Mouse (Mus musculus) liver, embryonic 11.5 days (tissue): Measurements from ENCODE around the gene Ntn1. TPM values are rescaled to one million over a fixed set of nuclear protein-coding genes. Genes with fewer than 3 reads are reported as not detected.
A peak's percentile ranks its signal among the peaks of the same experiment; 100 is the strongest.

Experiments used
- ATAC-seq: fragments of 200-750 bp; cut with Nextera tagmentation; replicated peaks from 2 replicates; pipeline ENCODE4 v1.8.0; 2017; ENCODE audit warnings: moderate number of reproducible peaks, mild to moderate bottlenecking, moderate TSS enrichment, moderate library complexity; ENCODE audit not compliant: low FRiP score
- DNase-seq: peaks from one replicate; pipeline ENCODE4 v3.0.0-alpha.2; 2017; ENCODE audit warnings: low spot score
- H3K27ac ChIP-seq: fragments of 300-500 bp; sonication (generic); 2 replicates; pipeline ENCODE4 v1.5.1; 2014; ENCODE audit warnings: mild to moderate bottlenecking, low read depth, low read length, control low read depth
- H3K27me3 ChIP-seq: fragments of 300-500 bp; sonication (generic); replicated peaks from 2 replicates; pipeline ENCODE4 v1.6.1; 2014; ENCODE audit warnings: low read length, mixed read lengths; ENCODE audit not compliant: control insufficient read depth, insufficient read depth
- H3K36me3 ChIP-seq: fragments of 300-500 bp; sonication (generic); 2 replicates; pipeline ENCODE4 v1.6.1; 2014; ENCODE audit warnings: mild to moderate bottlenecking, low read length, moderate library complexity, mixed read lengths; ENCODE audit not compliant: control insufficient read depth, insufficient read depth
- H3K4me1 ChIP-seq: fragments of 300-500 bp; sonication (generic); replicated peaks from 2 replicates; pipeline ENCODE4 v1.6.1; 2014; ENCODE audit warnings: low read length, mixed read lengths; ENCODE audit not compliant: control insufficient read depth, insufficient read depth
- H3K4me2 ChIP-seq: fragments of 300-500 bp; sonication (generic); 2 replicates; pipeline ENCODE4 v1.6.1; 2014; ENCODE audit warnings: mild to moderate bottlenecking, control low read depth, moderate library complexity
- H3K4me3 ChIP-seq: fragments of 300-500 bp; sonication (generic); 2 replicates; pipeline ENCODE4 v1.5.1; 2014; ENCODE audit warnings: low read depth, low read length, control low read depth
- H3K9ac ChIP-seq: fragments of 300-500 bp; sonication (generic); 2 replicates; pipeline ENCODE4 v1.6.1; 2014; ENCODE audit warnings: low read depth, low read length, control low read depth
- H3K9me3 ChIP-seq: fragments of 300-500 bp; sonication (generic); 2 replicates; pipeline ENCODE4 v1.6.1; 2016; ENCODE audit warnings: low read length, inconsistent platforms, mixed read lengths; ENCODE audit not compliant: control insufficient read depth
- WGBS: fragments of 180-500 bp; shearing (Covaris S2); extraction: QIAGEN DNeasy Blood & Tissue Kit; methylation state at CpG from one replicate; pipeline ENCODE4 v1.1.7; 2014; 5-methylcytosine and 5-hydroxymethylcytosine counted together
- polyA plus RNA-seq: library from polyadenylated mRNA; unstranded; fragments of >200 nt; fragmentation: Nextera tagmentation; extraction: Ambion mirVana; gene quantifications from 2 replicates; pipeline ENCODE4 v1.2.1, GENCODE M21; 2014

The Ntn1 gene
- polyA plus RNA-seq, 1 experiment from 2014 or later: 0.40 TPM

DNA sequence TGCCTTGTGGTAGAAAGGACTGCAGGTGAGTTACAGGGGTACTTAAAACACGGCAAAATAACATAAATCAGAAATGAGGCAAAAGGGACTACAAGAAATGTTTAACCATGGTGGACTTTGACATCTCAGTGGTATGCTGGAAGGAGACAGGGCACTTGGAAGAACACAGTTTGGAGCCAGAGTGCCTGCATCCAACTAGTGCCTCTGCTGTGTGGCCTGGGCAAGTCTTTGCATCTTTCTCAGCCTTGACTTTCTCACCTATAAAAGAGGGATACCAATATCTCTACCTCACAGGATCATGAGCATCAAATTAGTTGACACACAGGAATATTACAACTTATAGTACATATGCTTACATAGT lies 12.0 kb downstream of the Ntn1 start:
- Histone ChIP-seq H3K27ac (no peak overlapping the region), H3K36me3 (no peaks in the 10 kb centered on the region), H3K4me1 (peaks cover 14% of the 10 kb centered on the region; the same call in 1 of the 2 replicates), H3K4me2 (no peak overlapping the region), H3K9ac (no peak overlapping the region), H3K9me3 (no peaks in the 10 kb centered on the region), H3K4me3 (no peak overlapping the region), H3K27me3 (peaks cover 96% of the 10 kb centered on the region)
- DNase-seq: no peak
- no peak for ATAC-seq
- WGBS: 17% methylated on average over 1 of the region's 1 CpGs

DNA sequence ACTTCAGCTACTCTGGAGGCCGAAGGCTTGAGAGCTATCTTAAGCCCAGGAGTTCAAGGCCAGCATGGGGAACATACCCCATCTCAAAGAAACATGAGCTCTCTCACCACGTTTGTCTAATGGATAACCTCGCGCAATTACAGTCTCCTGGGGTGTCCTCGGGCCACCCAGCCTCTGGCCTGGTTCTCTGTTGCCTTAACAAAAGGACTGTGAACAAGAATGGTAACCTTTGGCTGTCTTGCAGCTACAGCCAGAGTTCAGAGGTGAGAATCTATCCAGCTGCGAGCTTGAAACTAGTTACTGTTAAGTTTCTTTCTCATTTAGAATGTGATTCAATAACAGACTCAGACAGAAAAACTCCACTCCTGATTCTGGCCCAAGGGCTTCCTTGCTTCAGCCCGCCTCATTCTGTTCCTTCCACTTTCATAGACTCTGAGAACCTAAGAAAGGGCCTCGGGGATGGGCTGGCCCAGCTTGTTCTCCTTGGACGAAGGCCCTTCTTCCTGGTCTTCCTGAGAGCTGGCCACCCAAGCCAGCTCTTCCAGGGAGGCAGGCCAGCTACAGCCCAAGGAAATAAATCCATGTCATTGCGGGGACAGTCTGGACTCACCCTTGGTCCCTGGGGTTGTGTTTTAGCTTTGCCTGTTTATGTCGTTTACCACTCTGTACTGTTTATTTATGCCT lies 12.5 kb downstream of the Ntn1 start:
- WGBS: 34% methylated on average over 11 of the region's 11 CpGs
- H3K27ac ChIP-seq: no peak overlapping the region
- no peaks in the 10 kb centered on the region for H3K9me3 ChIP-seq
- peaks cover 99% of the 10 kb centered on the region for H3K27me3 ChIP-seq
- H3K4me1 ChIP-seq: peaks cover 14% of the 10 kb centered on the region; the same call in 1 of the 2 replicates
- no peak overlapping the region for H3K9ac ChIP-seq
- no peak overlapping the region for H3K4me2 ChIP-seq
- ATAC-seq (no peak), DNase-seq (no peak)
- no peak overlapping the region for H3K4me3 ChIP-seq
- H3K36me3 ChIP-seq: no peaks in the 10 kb centered on the region

GRCm38 (mm10) chr11:68387441-68387760 lies 13.2 kb downstream of the Ntn1 start:
- peak overlapping the region; percentile 77 for H3K4me2 ChIP-seq
- peaks cover 99% of the 10 kb centered on the region for H3K27me3 ChIP-seq
- no peak overlapping the region for H3K9ac ChIP-seq
- DNase-seq: no peak
- H3K4me1 ChIP-seq: peaks cover 14% of the 10 kb centered on the region; the same call in 1 of the 2 replicates
- no peak for ATAC-seq
- H3K36me3 ChIP-seq: no peaks in the 10 kb centered on the region
- no peaks in the 10 kb centered on the region for H3K9me3 ChIP-seq
- 17% methylated on average over 4 of the region's 4 CpGs for WGBS
- peak overlapping the region; percentile 61 for H3K4me3 ChIP-seq
- no peak overlapping the region for H3K27ac ChIP-seq

- Histone ChIP-seq H3K4me3 (peak overlapping the region; percentile 61), H3K4me2 (peak overlapping the region; percentile 77), H3K27me3 (peaks cover 99% of the 10 kb centered on the region), H3K9ac (0 out of 2 replicates have a peak overlapping the region, but pooled peaks have one; percentile 20), H3K27ac (no peak overlapping the region), H3K4me1 (peaks cover 14% of the 10 kb centered on the region; the same call in 1 of the 2 replicates), H3K9me3 (no peaks in the 10 kb centered on the region), H3K36me3 (no peaks in the 10 kb centered on the region)
- ATAC-seq (no peak), DNase-seq (peak; percentile 59)
- 1% methylated on average over 89 of the region's 90 CpGs for WGBS
These were observed 13.8 kb downstream of the Ntn1 start for GRCm38 (mm10) chr11:68386589-68387440.

DNA sequence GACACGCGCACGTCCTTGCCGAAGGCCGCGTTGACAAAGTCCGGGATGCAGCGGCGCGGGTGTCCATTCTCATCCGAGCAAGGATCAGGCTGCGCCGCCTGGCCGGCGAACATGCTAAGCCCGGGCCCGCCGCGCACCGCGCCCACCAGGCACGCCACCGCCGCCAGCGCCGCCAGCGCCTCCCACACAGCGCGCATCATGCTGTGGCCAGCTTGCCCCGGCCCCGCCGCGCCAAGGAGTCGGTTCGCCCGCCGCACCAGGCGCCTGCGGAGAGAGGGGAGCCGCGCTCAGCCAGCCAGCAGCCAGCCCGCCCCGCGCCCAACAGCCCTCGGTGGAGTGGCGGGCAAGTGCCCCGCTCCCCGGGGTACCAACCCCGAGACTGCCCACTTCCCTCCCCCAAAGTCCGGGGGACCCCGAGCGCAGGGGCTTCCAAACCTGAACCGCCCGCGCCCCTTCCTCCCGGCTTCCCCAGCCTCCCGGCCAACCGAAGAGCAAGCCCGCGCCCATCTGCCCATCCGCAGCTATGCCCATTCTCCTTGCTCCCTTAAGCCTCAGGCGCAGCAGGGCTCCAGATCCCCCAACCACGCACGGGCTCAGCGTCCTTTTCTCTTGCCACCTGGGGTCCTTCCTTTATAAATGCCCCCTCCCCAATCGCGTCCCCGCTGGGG lies 14.6 kb downstream of the Ntn1 start:
- H3K27ac ChIP-seq: no peak overlapping the region
- peaks cover 98% of the 10 kb centered on the region for H3K27me3 ChIP-seq
- H3K36me3 ChIP-seq: no peaks in the 10 kb centered on the region
- H3K4me1 ChIP-seq: peaks cover 14% of the 10 kb centered on the region; the same call in 1 of the 2 replicates
- H3K9me3 ChIP-seq: no peaks in the 10 kb centered on the region
- no peak overlapping the region for H3K9ac ChIP-seq
- H3K4me2 ChIP-seq: peak overlapping the region; percentile 77
- ATAC-seq (no peak; the same call in 1 of the 2 replicates), DNase-seq (peak; percentile 41)
- peak overlapping the region; percentile 61 for H3K4me3 ChIP-seq
- WGBS: under 1% methylated on average over 64 of the region's 68 CpGs

DNA sequence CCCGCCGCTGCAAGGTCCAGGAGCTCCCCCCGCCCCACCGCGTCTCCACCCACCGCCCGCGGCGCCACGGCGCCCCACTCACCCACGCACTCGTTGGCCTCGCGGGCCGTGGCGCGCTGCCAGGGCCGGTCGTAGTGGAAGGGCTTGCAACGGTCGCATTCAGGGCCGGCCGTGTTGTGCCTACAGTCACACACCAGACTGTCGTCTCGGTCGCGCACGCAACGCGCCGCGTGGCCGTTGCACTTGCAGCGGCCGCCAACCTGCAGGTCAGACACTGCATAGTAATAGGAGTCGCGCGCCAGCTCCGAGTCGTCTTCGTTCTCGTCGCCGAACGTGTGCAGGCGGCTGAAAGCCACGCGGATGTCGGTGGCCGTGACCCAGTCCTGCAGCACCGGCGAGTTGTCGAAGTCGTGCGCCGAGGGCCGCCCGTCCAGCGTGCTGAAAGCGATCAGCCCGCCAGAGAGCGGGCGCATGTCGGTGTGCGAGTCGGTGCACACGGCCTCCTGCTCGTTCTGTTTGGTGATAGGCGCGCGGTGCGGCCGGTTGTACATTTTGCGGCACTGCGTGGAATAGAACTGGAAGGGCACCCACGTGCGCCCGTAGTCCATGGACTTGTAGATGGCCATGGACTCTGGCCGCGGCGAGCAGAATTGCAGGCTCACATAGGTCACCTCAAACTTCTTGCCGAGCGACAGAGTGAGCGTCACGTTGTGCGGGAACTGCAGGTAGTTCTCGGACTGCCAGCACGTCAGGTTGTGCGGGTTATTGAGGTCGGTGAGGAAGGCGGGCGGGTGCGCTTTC lies 15.4 kb downstream of the Ntn1 start:
- peaks cover 14% of the 10 kb centered on the region; the same call in 1 of the 2 replicates for H3K4me1 ChIP-seq
- H3K9me3 ChIP-seq: no peaks in the 10 kb centered on the region
- peak overlapping the region; percentile 77 for H3K4me2 ChIP-seq
- WGBS: 2% methylated on average over 94 of the region's 94 CpGs
- H3K27me3 ChIP-seq: peaks cover 96% of the 10 kb centered on the region
- H3K4me3 ChIP-seq: peak overlapping the region; percentile 61
- H3K9ac ChIP-seq: no peak overlapping the region
- DNase-seq: no peak
- ATAC-seq: no peak
- H3K27ac ChIP-seq: no peak overlapping the region
- H3K36me3 ChIP-seq: no peaks in the 10 kb centered on the region

DNA sequence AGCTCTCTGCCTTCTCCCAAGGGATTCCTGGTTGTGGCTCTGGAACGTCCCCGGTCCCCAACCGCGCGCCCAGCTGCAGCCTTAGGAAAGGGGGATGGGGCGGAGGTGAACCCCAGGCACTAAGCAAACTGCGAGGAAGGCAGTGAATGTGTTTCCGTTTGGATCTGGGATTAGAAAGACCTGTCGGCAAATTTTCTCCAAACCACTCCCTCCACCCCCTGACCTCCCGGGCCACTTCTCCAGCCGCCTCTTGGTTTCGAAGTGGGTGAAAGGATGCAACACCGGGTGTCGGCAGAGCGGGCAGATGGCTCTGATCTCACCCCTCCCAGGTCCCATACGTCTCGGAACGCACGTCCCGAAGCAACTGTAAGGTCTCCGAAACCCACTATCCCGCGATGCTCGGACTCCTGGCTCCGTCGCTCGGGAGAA lies 16.0 kb downstream of the Ntn1 start:
- peaks cover 14% of the 10 kb centered on the region; the same call in 1 of the 2 replicates for H3K4me1 ChIP-seq
- H3K36me3 ChIP-seq: no peaks in the 10 kb centered on the region
- DNase-seq: no peak
- H3K9ac ChIP-seq: no peak overlapping the region
- peaks cover 91% of the 10 kb centered on the region for H3K27me3 ChIP-seq
- no peak overlapping the region for H3K27ac ChIP-seq
- H3K9me3 ChIP-seq: no peaks in the 10 kb centered on the region
- ATAC-seq: no peak
- peak overlapping the region; percentile 77 for H3K4me2 ChIP-seq
- peak overlapping the region; percentile 61 for H3K4me3 ChIP-seq
- WGBS: 4% methylated on average over 27 of the region's 27 CpGs

GRCm38 (mm10) chr11:68384131-68384530 lies 16.5 kb downstream of the Ntn1 start:
- Histone ChIP-seq H3K4me1 (peaks cover 14% of the 10 kb centered on the region; the same call in 1 of the 2 replicates), H3K27ac (no peak overlapping the region), H3K9ac (no peak overlapping the region), H3K4me2 (no peak overlapping the region), H3K9me3 (no peaks in the 10 kb centered on the region), H3K27me3 (peaks cover 90% of the 10 kb centered on the region), H3K4me3 (no peak overlapping the region), H3K36me3 (no peaks in the 10 kb centered on the region)
- ATAC-seq (no peak), DNase-seq (no peak)
- 11% methylated on average over 12 of the region's 12 CpGs for WGBS
